Mouse (Mus musculus): ENCODE measurements around the gene Tmem255a. TPM values are rescaled to one million over a fixed set of nuclear protein-coding genes. Genes with fewer than 3 reads are reported as not detected.

Tmem255a gene
- total RNA-seq, 2 experiments from 2014 or later: 0.49 to 0.75 TPM

- DNase-seq: no peak
Measured at GRCm38 (mm10) chrX:38166064-38166463, 86.2 kb downstream of the Tmem255a start.

- no peak for DNase-seq
Measured at GRCm38 (mm10) chrX:38165315-38165714, 86.9 kb downstream of the Tmem255a start.

- DNase-seq: no peak
Measured at GRCm38 (mm10) chrX:38159097-38159496, 93.1 kb downstream of the Tmem255a start.

Small RNA genes lying within 50 kb of the gene (microRNA-seq; reads per million reads assigned to microRNA genes)
- 0 reads per million in 2 experiments for gene Mir3110 (ENCODE audit: borderline replicate concordance in 2 of 2)

Other genes with a start within 250 kb of the Tmem255a start
- not detected for gene Btg1-ps1, start 233.6 kb downstream of the Tmem255a start, total RNA-seq (2021)
- not detected for gene Btg1-ps2, start 209.3 kb downstream of the Tmem255a start, total RNA-seq (2021)
- gene Rhox10, start 186.0 kb downstream of the Tmem255a start, total RNA-seq (2021): not detected
- not detected for gene Rhox11, start 167.3 kb downstream of the Tmem255a start, total RNA-seq (2021)
- not detected for gene Rhox12, start 141.5 kb downstream of the Tmem255a start, total RNA-seq (2021)
- not detected for gene Rhox13, start 131.2 kb downstream of the Tmem255a start, total RNA-seq (2021)
- 1 to 10 TPM; 6.1 to 6.2 TPM for gene Zbtb33, start 62.6 kb downstream of the Tmem255a start, total RNA-seq (2021)
- 10 to 100 TPM in 1 of 2 experiments, 1 to 10 TPM in 1; 7.3 to 10.9 TPM for gene Atp1b4, start 63.7 kb upstream of the Tmem255a start, total RNA-seq (2021)
- gene Lamp2, start 204.0 kb upstream of the Tmem255a start, total RNA-seq (2021): 10 to 100 TPM; 60.1 to 68.8 TPM